Mouse (Mus musculus): ENCODE measurements at regions not wholly inside any gene's neighbourhood (a gene's known extent, or its start where the extent isn't known, plus 50 kb on each side); places are given as distances from the start of the nearest gene placed in this dataset.

GRCm38 (mm10) chr2:173455216-173455615 is 67.2 kb upstream of the 1700021F07Rik start:
- no peaks in the 10 kb centered on the region for H3K36me3 ChIP-seq (ENCODE audit: insufficient read depth, low read length)
- H3K4me1 ChIP-seq (replicated peaks; ENCODE audit: low read depth, low read length) = no peaks in the 10 kb centered on the region
- H3K4me3 ChIP-seq (replicated peaks; ENCODE audit: low read length) = no peak overlapping the region
- H3K27me3 ChIP-seq (ENCODE audit: insufficient read depth, low read length) = peaks cover 13% of the 10 kb centered on the region; the same call in 1 of the 2 replicates
- TF ChIP-seq CTCF (conservative IDR thresholded peaks at IDR 0.05; ENCODE audit: low read length) = no peak
- TF ChIP-seq POU5F1 (IDR thresholded peaks at IDR 0.05; ENCODE audit: borderline replicate concordance, low read length) = no peak
- no peak for TF ChIP-seq NANOG (IDR thresholded peaks at IDR 0.05; ENCODE audit: borderline replicate concordance, low read length)
- peaks cover 4% of the 10 kb centered on the region; the same call in 1 of the 2 replicates for H3K9me3 ChIP-seq (ENCODE audit: low read length)

GRCm38 (mm10) chr2:173456083-173456482 is 66.3 kb upstream of the 1700021F07Rik start:
- H3K36me3 ChIP-seq (ENCODE audit: insufficient read depth, low read length) = no peaks in the 10 kb centered on the region
- H3K9me3 ChIP-seq (ENCODE audit: low read length) = peaks cover 4% of the 10 kb centered on the region; the same call in 1 of the 2 replicates
- TF ChIP-seq CTCF (conservative IDR thresholded peaks at IDR 0.05; ENCODE audit: low read length) (peak; percentile 60), POU5F1 (IDR thresholded peaks at IDR 0.05; ENCODE audit: borderline replicate concordance, low read length) (no peak)
- no peaks in the 10 kb centered on the region for H3K4me1 ChIP-seq (replicated peaks; ENCODE audit: low read depth, low read length)
- no peak overlapping the region for H3K4me3 ChIP-seq (replicated peaks; ENCODE audit: low read length)
- H3K27me3 ChIP-seq (ENCODE audit: insufficient read depth, low read length) = peaks cover 13% of the 10 kb centered on the region; the same call in 1 of the 2 replicates

- no peak for TF ChIP-seq NANOG (IDR thresholded peaks at IDR 0.05; ENCODE audit: borderline replicate concordance, low read length)
- TF ChIP-seq POU5F1 (IDR thresholded peaks at IDR 0.05; ENCODE audit: borderline replicate concordance, low read length) = no peak
- Histone ChIP-seq H3K4me3 (replicated peaks; ENCODE audit: low read length) (no peak overlapping the region), H3K9me3 (ENCODE audit: low read length) (peaks cover 4% of the 10 kb centered on the region; the same call in 1 of the 2 replicates), H3K4me1 (replicated peaks; ENCODE audit: low read depth, low read length) (no peaks in the 10 kb centered on the region), H3K27me3 (ENCODE audit: insufficient read depth, low read length) (peaks cover 13% of the 10 kb centered on the region; the same call in 1 of the 2 replicates), H3K36me3 (ENCODE audit: insufficient read depth, low read length) (no peaks in the 10 kb centered on the region)
Observed at GRCm38 (mm10) chr2:173456924-173457623, 65.3 kb upstream of the 1700021F07Rik start.

- H3K4me3 ChIP-seq (replicated peaks; ENCODE audit: low read length) = no peak overlapping the region
- H3K4me1 ChIP-seq (replicated peaks; ENCODE audit: low read depth, low read length) = no peaks in the 10 kb centered on the region
- no peaks in the 10 kb centered on the region for H3K36me3 ChIP-seq (ENCODE audit: insufficient read depth, low read length)
- peaks cover 4% of the 10 kb centered on the region; the same call in 1 of the 2 replicates for H3K9me3 ChIP-seq (ENCODE audit: low read length)
- peaks cover 13% of the 10 kb centered on the region; the same call in 1 of the 2 replicates for H3K27me3 ChIP-seq (ENCODE audit: insufficient read depth, low read length)
- TF ChIP-seq POU5F1 (IDR thresholded peaks at IDR 0.05; ENCODE audit: borderline replicate concordance, low read length) (no peak), CTCF (conservative IDR thresholded peaks at IDR 0.05; ENCODE audit: low read length) (no peak), NANOG (IDR thresholded peaks at IDR 0.05; ENCODE audit: borderline replicate concordance, low read length) (no peak)
Observed at GRCm38 (mm10) chr2:173457624-173458320, 64.6 kb upstream of the 1700021F07Rik start.

GRCm38 (mm10) chr2:173458861-173459260 is 63.5 kb upstream of the 1700021F07Rik start:
- H3K36me3 ChIP-seq (ENCODE audit: insufficient read depth, low read length) = no peaks in the 10 kb centered on the region

GRCm38 (mm10) chr2:173463313-173463712 is 59.1 kb upstream of the 1700021F07Rik start:
- Histone ChIP-seq H3K4me1 (replicated peaks; ENCODE audit: low read depth, low read length) (no peaks in the 10 kb centered on the region), H3K27me3 (ENCODE audit: insufficient read depth, low read length) (peaks cover 14% of the 10 kb centered on the region), H3K9me3 (ENCODE audit: low read length) (no peaks in the 10 kb centered on the region), H3K36me3 (ENCODE audit: insufficient read depth, low read length) (no peaks in the 10 kb centered on the region), H3K4me3 (replicated peaks; ENCODE audit: low read length) (no peak overlapping the region)
- no peak for TF ChIP-seq CTCF (conservative IDR thresholded peaks at IDR 0.05; ENCODE audit: low read length)
- no peak for TF ChIP-seq POU5F1 (IDR thresholded peaks at IDR 0.05; ENCODE audit: borderline replicate concordance, low read length)
- TF ChIP-seq NANOG (IDR thresholded peaks at IDR 0.05; ENCODE audit: borderline replicate concordance, low read length) = no peak

More at GRCm38 (mm10) chr2:173458861-173459260, 63.5 kb upstream of the 1700021F07Rik start:
- Histone ChIP-seq H3K4me3 (replicated peaks; ENCODE audit: low read length) (no peak overlapping the region), H3K4me1 (replicated peaks; ENCODE audit: low read depth, low read length) (no peaks in the 10 kb centered on the region), H3K9me3 (ENCODE audit: low read length) (peaks cover 4% of the 10 kb centered on the region; the same call in 1 of the 2 replicates), H3K27me3 (ENCODE audit: insufficient read depth, low read length) (peaks cover 13% of the 10 kb centered on the region; the same call in 1 of the 2 replicates)
- no peak for TF ChIP-seq NANOG (IDR thresholded peaks at IDR 0.05; ENCODE audit: borderline replicate concordance, low read length)
- TF ChIP-seq CTCF (conservative IDR thresholded peaks at IDR 0.05; ENCODE audit: low read length) = no peak
- TF ChIP-seq POU5F1 (IDR thresholded peaks at IDR 0.05; ENCODE audit: borderline replicate concordance, low read length) = no peak

- Histone ChIP-seq H3K4me1 (replicated peaks; ENCODE audit: low read depth, low read length) (no peaks in the 10 kb centered on the region), H3K4me3 (replicated peaks; ENCODE audit: low read length) (no peak overlapping the region), H3K27me3 (ENCODE audit: insufficient read depth, low read length) (peaks cover 16% of the 10 kb centered on the region), H3K9me3 (ENCODE audit: low read length) (no peaks in the 10 kb centered on the region), H3K36me3 (ENCODE audit: insufficient read depth, low read length) (no peaks in the 10 kb centered on the region)
- TF ChIP-seq NANOG (IDR thresholded peaks at IDR 0.05; ENCODE audit: borderline replicate concordance, low read length) = no peak
- TF ChIP-seq POU5F1 (IDR thresholded peaks at IDR 0.05; ENCODE audit: borderline replicate concordance, low read length) = no peak
- TF ChIP-seq CTCF (conservative IDR thresholded peaks at IDR 0.05; ENCODE audit: low read length) = no peak
Observed at GRCm38 (mm10) chr2:173464562-173464961, 57.8 kb upstream of the 1700021F07Rik start.

GRCm38 (mm10) chr2:173465006-173465620 is 57.3 kb upstream of the 1700021F07Rik start:
- TF ChIP-seq CTCF (conservative IDR thresholded peaks at IDR 0.05; ENCODE audit: low read length) (no peak), POU5F1 (IDR thresholded peaks at IDR 0.05; ENCODE audit: borderline replicate concordance, low read length) (no peak), NANOG (IDR thresholded peaks at IDR 0.05; ENCODE audit: borderline replicate concordance, low read length) (no peak)
- H3K36me3 ChIP-seq (ENCODE audit: insufficient read depth, low read length) = no peaks in the 10 kb centered on the region
- H3K4me1 ChIP-seq (replicated peaks; ENCODE audit: low read depth, low read length) = no peaks in the 10 kb centered on the region
- peaks cover 16% of the 10 kb centered on the region for H3K27me3 ChIP-seq (ENCODE audit: insufficient read depth, low read length)
- no peak overlapping the region for H3K4me3 ChIP-seq (replicated peaks; ENCODE audit: low read length)
- H3K9me3 ChIP-seq (ENCODE audit: low read length) = no peaks in the 10 kb centered on the region

All from E14TG2a.4 (cell line).